In the genomic region with DNA sequence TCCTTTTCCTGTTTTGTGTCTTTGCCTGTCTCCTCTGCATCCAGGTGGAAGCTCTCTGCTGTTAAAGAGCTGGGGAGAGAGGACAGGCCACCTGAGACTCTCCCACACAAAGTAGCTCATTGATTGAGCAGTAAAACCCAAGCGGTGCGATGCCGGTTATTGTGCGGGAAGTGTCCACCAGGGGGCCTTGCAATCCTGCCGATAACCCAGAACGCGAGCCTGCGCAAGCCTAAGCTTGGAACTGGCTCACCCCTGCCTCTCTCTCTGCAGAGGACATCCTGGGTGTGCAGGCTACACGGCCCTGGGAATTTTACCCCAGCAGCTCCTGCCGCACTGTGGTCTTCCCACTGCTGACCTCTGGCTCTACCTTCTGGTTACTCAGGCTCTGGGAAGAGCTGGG, we compare ENCODE assay signal across 8 mouse cellular contexts. TPM values are rescaled to one million over a fixed set of nuclear protein-coding genes. Genes with fewer than 3 reads are reported as not detected.
DNase-seq lines count a peak whose midpoint lies in the region; TF ChIP-seq lines count a peak whose summit lies in the region.

No protein-coding gene starts in this region.

- 0 out of 2 replicates have a peak, but pooled peaks cover 2% of the 10 kb centered on the region for H3K36me3 ChIP-seq in ES-E14 (ENCODE audit: control insufficient read depth, insufficient read depth, low read length, poor library complexity, severe bottlenecking)

- TF ChIP-seq CTCF in brain, embryonic 14.5 days (IDR thresholded peaks at IDR 0.05; ENCODE audit: borderline replicate concordance, extremely low read depth, insufficient read depth, insufficient read length): peak; percentile 92

- peak overlapping the region; percentile 70 for H3K9ac ChIP-seq in ES-E14 (ENCODE audit: insufficient read depth, low read depth, low read length, poor library complexity, severe bottlenecking)

- TF ChIP-seq POLR2A in brain, embryonic 14.5 days (IDR thresholded peaks at IDR 0.05; ENCODE audit: borderline replicate concordance, extremely low read depth, insufficient read depth, insufficient read length, poor library complexity, severe bottlenecking): no peak

- no peak overlapping the region for H3K27ac ChIP-seq in ES-E14 (ENCODE audit: insufficient read depth, low read depth, low read length, poor library complexity, severe bottlenecking)

- in situ Hi-C loops in ES-E14 (cut with MboI; ENCODE audit: low sequenced_read_pairs in 2 of 2, unreplicated experiment in 2 of 2): no loop called here

- H3K9me3 ChIP-seq in ES-E14 (ENCODE audit: control insufficient read depth, insufficient read depth, low read depth, low read length): no peaks in the 10 kb centered on the region

- intact Hi-C loops in heart, postnatal 10 days (cut with DNase I): no loop called here

- peak overlapping the region; percentile 53 to 55 for H3K4me3 ChIP-seq in ES-E14 (ENCODE audit: insufficient read depth in 1 of 2, low read depth in 1 of 2, low read length in 2 of 2, poor library complexity in 1 of 2, severe bottlenecking in 1 of 2)

- H3K4me1 ChIP-seq in ES-E14 (ENCODE audit: control insufficient read depth in 2 of 2, insufficient read depth in 2 of 2, low read length in 2 of 2, poor library complexity in 1 of 2): peaks cover 0 to 11% of the 10 kb centered on the region in 2 experiments; a peak in 1 of 4 replicates

- DNase-seq in ES-E14 (ENCODE audit: low read depth, low spot score): peak; percentile 69
- DNase-seq in brain, embryonic 14.5 days (ENCODE audit: low read depth): peak; percentile 77
- DNase-seq in fibroblast of lung, adult 2 months (ENCODE audit: low read depth): peak; percentile 33
- peak; percentile 78 to 86 for DNase-seq in heart, postnatal 10 days
- DNase-seq in kidney, postnatal 4 days: peak; percentile 88 to 90
- peak; percentile 84 for DNase-seq in lung, postnatal 36 days
- peak; percentile 56 for DNase-seq in retina, postnatal 7 days (ENCODE audit: low read depth, low spot score)
- DNase-seq in urinary bladder, adult 2 months (ENCODE audit: low spot score): peak; percentile 59

TF ChIP-seq in ES-E14, 5 proteins besides CTCF, POLR2A, EP300 and RAD21:
- TF ChIP-seq MAFK (IDR thresholded peaks at IDR 0.05; ENCODE audit: insufficient read depth, low read depth, low read length): no peak
- TF ChIP-seq HCFC1 (IDR thresholded peaks at IDR 0.05; ENCODE audit: borderline replicate concordance, insufficient read depth, low read length): no peak
- no peak for TF ChIP-seq CHD2 (IDR thresholded peaks at IDR 0.05; ENCODE audit: low read depth, low read length)
- no peak for TF ChIP-seq ZNF384 (IDR thresholded peaks at IDR 0.05; ENCODE audit: low read depth, low read length)
- peak; percentile 47; the same call in 1 of the 2 replicates for TF ChIP-seq ZC3H11A (IDR thresholded peaks at IDR 0.05; ENCODE audit: borderline replicate concordance, low read depth, low read length)
TF ChIP-seq in ES-E14: peak in this region for 1.

RNA-seq across cellular contexts. Expression of gene 0610012G03Rik, which starts 4.3 kb away (rescaled TPM):
- 27.5 and 27.8 TPM in 2 replicates for total RNA-seq in ES-E14 (2012; rRNA removed)
- polyA plus RNA-seq in brain, embryonic 14.5 days (2012; rRNA removed): 67.6 and 92.3 TPM in 2 replicates
- 10 to 100 TPM; 73.1 to 74.1 TPM for total RNA-seq in heart, postnatal 10 days (2021)
- 30.8 and 39.6 TPM in 2 replicates for polyA plus RNA-seq in urinary bladder, adult 2 months (2012; rRNA removed)

RNA-seq across cellular contexts. Expression of gene Ncbp2, which starts 4.3 kb away (rescaled TPM):
- total RNA-seq in ES-E14 (2012; rRNA removed): 82.0 and 84.4 TPM in 2 replicates
- polyA plus RNA-seq in brain, embryonic 14.5 days (2012; rRNA removed): 77.3 and 93.8 TPM in 2 replicates
- 10 to 100 TPM; 22.4 to 29.3 TPM for total RNA-seq in heart, postnatal 10 days (2021)
- 61.1 and 75.7 TPM in 2 replicates for polyA plus RNA-seq in urinary bladder, adult 2 months (2012; rRNA removed)

RNA-seq across cellular contexts. Expression of gene Pigz, which starts 10.3 kb away (rescaled TPM):
- 0.42 and 0.71 TPM in 2 replicates for total RNA-seq in ES-E14 (2012; rRNA removed)
- polyA plus RNA-seq in brain, embryonic 14.5 days (2012; rRNA removed): 0.86 and 1.5 TPM in 2 replicates
- total RNA-seq in heart, postnatal 10 days (2021): 1 to 10 TPM; 1.7 to 2.0 TPM
- 9.9 and 11.3 TPM in 2 replicates for polyA plus RNA-seq in urinary bladder, adult 2 months (2012; rRNA removed)

RNA-seq across cellular contexts. Expression of gene Senp5, which starts 59.1 kb away (rescaled TPM):
- total RNA-seq in ES-E14 (2012; rRNA removed): 12.6 and 16.3 TPM in 2 replicates
- polyA plus RNA-seq in brain, embryonic 14.5 days (2012; rRNA removed): 18.3 and 23.2 TPM in 2 replicates
- total RNA-seq in heart, postnatal 10 days (2021): 10 to 100 TPM; 18.1 to 18.4 TPM
- polyA plus RNA-seq in urinary bladder, adult 2 months (2012; rRNA removed): 12.7 and 13.5 TPM in 2 replicates

Comparison
In these comparisons a context has a peak if more than half of its experiments do, and no peak if none do; other contexts are left out.
1. DNase-seq: peak in every context shown above with its lines; median percentile 89 in kidney, postnatal 4 days; 84 in lung, postnatal 36 days; 82 in heart, postnatal 10 days; 77 in brain, embryonic 14.5 days; 69 in ES-E14; 59 in urinary bladder, adult 2 months; 56 in retina, postnatal 7 days; 33 in fibroblast of lung, adult 2 months.